In genomic region chr15:95920047-95920446, GRCm38 (mm10) we compare ENCODE assay signal across 9 mouse cellular contexts.
DNase-seq lines count a peak whose midpoint lies in the region; ATAC-seq and TF ChIP-seq lines count a peak whose summit lies in the region.
"Had no signal": no experiment of that assay in that cellular context is flagged by ENCODE, and none has a peak within 500 bp of the region (broad histone marks: within the 10 kb centered on the region; RNA-seq: fewer than 3 reads in every experiment).

No protein-coding gene starts in this region.

- no peak overlapping the region for H3K4me3 ChIP-seq in embryonic facial prominence, embryonic 13.5 days
- no peak overlapping the region for H3K4me3 ChIP-seq in intestine, postnatal 0 days (ENCODE audit: low read depth, low read length)
- H3K4me3 ChIP-seq: limb, embryonic 13.5 days; megakaryocyte, embryonic 14.5 days had no signal

- intact Hi-C loops in left cerebral cortex, postnatal 10 days (cut with DNase I): no loop called here

- no peaks in the 10 kb centered on the region for H3K9me3 ChIP-seq in embryonic facial prominence, embryonic 13.5 days
- H3K9me3 ChIP-seq in intestine, postnatal 0 days (ENCODE audit: control insufficient read depth): no peaks in the 10 kb centered on the region
- H3K9me3 ChIP-seq: limb, embryonic 13.5 days; megakaryocyte, embryonic 14.5 days had no signal

- peak; percentile 48 to 71 for DNase-seq in left cerebral cortex, postnatal 10 days (ENCODE audit: extremely low spot score in 1 of 2, low spot score in 2 of 2)
- no peak for DNase-seq in left cerebral cortex, adult 18-20 months (ENCODE audit: low spot score in 2 of 2)
- DNase-seq in right cerebral cortex, postnatal 14 days: peak; percentile 42
- DNase-seq in urinary bladder, adult 18-20 months (ENCODE audit: low spot score in 2 of 2): no peak
- DNase-seq in adrenal gland, postnatal 25 days: no peak

- H3K4me2 ChIP-seq in embryonic facial prominence, embryonic 13.5 days: peak overlapping the region; percentile 11; the same call in 1 of the 2 replicates
- no peak overlapping the region for H3K4me2 ChIP-seq in intestine, postnatal 0 days (replicated peaks; ENCODE audit: low read depth)
- H3K4me2 ChIP-seq: limb, embryonic 13.5 days had no signal

- no peak for TF ChIP-seq CTCF in intestine, postnatal 0 days (IDR thresholded peaks at IDR 0.05; ENCODE audit: low read depth)

- WGBS in embryonic facial prominence, embryonic 13.5 days: 34% methylated on average over 9 of the region's 9 CpGs
- 44% methylated on average over 9 of the region's 9 CpGs for WGBS in intestine, postnatal 0 days

- ATAC-seq in embryonic facial prominence, embryonic 13.5 days (ENCODE audit: insufficient number of reproducible peaks, insufficient read depth, low FRiP score, low TSS enrichment, low read depth): no peak
- peak; percentile 33; the same call in 1 of the 2 replicates for ATAC-seq in intestine, postnatal 0 days

- peaks cover 20% of the 10 kb centered on the region for H3K4me1 ChIP-seq in embryonic facial prominence, embryonic 13.5 days
- no peaks in the 10 kb centered on the region for H3K4me1 ChIP-seq in intestine, postnatal 0 days (replicated peaks; ENCODE audit: control insufficient read depth, insufficient read depth, low read length)

- 0 out of 2 replicates have a peak overlapping the region, but pooled peaks have one; percentile 44 for H3K27ac ChIP-seq in embryonic facial prominence, embryonic 13.5 days
- H3K27ac ChIP-seq in intestine, postnatal 0 days (ENCODE audit: low read depth, low read length): no peak overlapping the region
- H3K27ac ChIP-seq: limb, embryonic 13.5 days had no signal

- peaks cover 46% of the 10 kb centered on the region for H3K36me3 ChIP-seq in embryonic facial prominence, embryonic 13.5 days
- peaks cover 48% of the 10 kb centered on the region for H3K36me3 ChIP-seq in intestine, postnatal 0 days (ENCODE audit: control insufficient read depth, insufficient read depth)

- no peaks in the 10 kb centered on the region for H3K27me3 ChIP-seq in embryonic facial prominence, embryonic 13.5 days
- H3K27me3 ChIP-seq in intestine, postnatal 0 days (replicated peaks; ENCODE audit: control insufficient read depth, insufficient read depth, low read length): no peaks in the 10 kb centered on the region
- H3K27me3 ChIP-seq: limb, embryonic 13.5 days; megakaryocyte, embryonic 14.5 days had no signal

- no peak overlapping the region for H3K9ac ChIP-seq in embryonic facial prominence, embryonic 13.5 days
- no peak overlapping the region for H3K9ac ChIP-seq in intestine, postnatal 0 days (ENCODE audit: low read depth, low read length)
- H3K9ac ChIP-seq: limb, embryonic 13.5 days had no signal

Comparison
In these comparisons a context has a peak if more than half of its experiments do, and no peak if none do; other contexts are left out.
1. DNase-seq: peak in left cerebral cortex, postnatal 10 days (2 of 2) and right cerebral cortex, postnatal 14 days (single experiment); none in left cerebral cortex, adult 18-20 months (0 of 2), urinary bladder, adult 18-20 months (0 of 2) and adrenal gland, postnatal 25 days (single experiment).